Mouse (Mus musculus) retina, postnatal 7 days (tissue): ENCODE measurements around the gene Cyp1a2.

Source experiments
- DNase-seq: peaks from one replicate; pipeline ENCODE4 v3.0.0-alpha.2; 2012; ENCODE audit warnings: low read depth, low spot score

The Cyp1a2 gene

GRCm38 (mm10) chr9:57671500-57671899, 12.0 kb downstream of the Cyp1a2 start:
- DNase-seq = no peak

GRCm38 (mm10) chr9:57671037-57671436, 12.5 kb downstream of the Cyp1a2 start:
- DNase-seq = no peak

DNA sequence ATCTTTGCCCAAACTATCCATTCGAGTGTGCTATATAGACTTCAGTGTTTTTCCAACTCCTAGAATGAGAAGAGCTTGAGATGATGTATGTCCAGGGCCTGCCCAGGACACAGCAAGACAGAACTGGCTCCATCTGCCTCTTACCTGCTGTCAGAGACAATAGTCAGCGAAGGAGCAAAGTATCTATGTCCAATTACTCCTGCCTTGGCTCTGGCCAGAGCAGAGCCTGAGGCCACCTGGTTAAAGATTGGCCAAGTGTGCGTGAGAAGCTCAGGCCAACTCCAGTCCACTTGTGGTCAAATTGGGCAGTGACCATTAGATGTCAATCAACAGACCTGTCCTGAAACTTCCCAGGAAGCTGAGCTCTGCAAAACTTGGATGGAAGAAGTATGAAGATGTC, 13.9 kb downstream of the Cyp1a2 start:
- DNase-seq = no peak

DNA sequence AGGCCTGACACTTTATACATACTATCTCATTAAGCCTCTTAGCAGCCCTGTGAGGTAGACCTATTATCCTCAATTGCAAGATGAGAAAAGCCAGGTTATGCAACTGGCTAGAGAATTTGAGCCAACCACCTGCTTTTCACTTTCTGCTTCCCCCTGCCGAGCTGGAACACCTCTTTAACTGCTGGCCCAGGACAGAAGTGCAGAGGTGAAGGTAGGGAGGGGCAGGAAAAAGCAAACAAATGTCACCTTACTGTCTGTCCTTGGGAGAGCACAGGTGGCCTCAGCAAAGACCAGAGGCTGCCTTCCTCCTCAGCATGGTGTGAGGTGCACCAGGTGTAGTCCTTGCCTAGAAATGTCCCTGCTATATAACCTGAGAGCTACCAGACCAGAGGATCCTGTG, 15.2 kb downstream of the Cyp1a2 start:
- DNase-seq = no peak

- DNase-seq = no peak
Observed at GRCm38 (mm10) chr9:57667817-57668216, 15.7 kb downstream of the Cyp1a2 start.

DNA sequence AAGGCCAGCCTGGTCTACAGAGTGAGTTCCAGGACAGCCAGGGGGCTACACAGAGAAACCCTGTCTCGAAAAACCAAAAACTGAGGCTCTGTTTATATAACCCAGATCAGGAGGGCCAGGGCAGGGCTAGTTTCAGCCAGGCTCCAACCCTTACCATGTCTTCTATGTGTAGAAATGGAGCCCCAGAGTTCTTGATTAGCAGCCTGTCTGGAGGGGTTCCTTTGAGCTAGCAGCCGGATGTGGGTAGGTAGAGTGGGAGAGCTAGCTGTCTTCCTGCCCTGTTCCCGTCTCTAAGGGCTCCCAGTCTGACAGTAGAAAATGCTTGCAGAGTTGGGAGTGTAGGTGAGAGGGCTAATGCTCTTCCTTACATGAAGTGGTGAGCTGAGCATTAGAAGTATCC, 16.4 kb downstream of the Cyp1a2 start:
- DNase-seq = no peak

DNA sequence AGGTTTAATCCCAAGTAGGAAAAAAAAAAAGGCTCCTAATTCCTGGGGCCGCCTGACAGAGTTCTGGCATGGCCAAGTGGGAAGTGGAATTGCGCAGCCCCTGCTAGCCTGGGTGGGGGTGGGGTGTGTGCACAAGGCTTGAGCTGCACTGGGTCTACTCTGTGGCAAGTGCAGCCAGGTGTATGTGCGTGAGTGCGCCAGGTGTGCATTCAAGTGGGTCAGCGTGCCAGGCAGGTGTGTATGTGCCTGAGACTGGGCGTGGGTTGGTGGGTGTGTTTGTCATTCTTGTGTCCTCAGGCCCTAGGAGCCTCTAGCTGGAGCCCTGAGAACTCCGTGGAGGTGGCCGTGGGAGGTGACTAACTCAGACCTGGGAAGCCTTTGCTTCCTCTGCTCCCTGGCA, 17.0 kb downstream of the Cyp1a2 start:
- no peak for DNase-seq

DNA sequence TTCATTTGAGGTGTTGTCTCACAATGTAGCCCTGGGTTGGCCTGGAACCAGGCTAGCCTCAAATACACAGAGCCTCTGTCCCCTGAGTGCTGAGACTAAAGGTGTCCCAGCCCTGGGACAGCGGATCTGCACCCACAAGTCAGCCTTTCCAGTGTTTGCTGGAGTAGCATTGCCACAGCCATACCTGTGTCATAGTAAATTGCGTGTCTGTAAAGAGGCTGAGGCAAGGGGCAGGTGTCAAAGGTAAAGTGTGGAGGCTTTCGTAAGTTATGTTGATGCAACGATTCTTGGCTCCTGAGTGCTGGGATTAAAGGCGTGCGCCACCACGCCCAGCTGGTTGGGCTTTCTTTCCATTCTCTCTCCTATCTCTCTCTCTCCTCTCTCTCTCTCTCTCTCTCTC, 18.9 kb downstream of the Cyp1a2 start:
- no peak for DNase-seq

GRCm38 (mm10) chr9:57661552-57661951, 22.0 kb downstream of the Cyp1a2 start:
- DNase-seq = no peak

DNA sequence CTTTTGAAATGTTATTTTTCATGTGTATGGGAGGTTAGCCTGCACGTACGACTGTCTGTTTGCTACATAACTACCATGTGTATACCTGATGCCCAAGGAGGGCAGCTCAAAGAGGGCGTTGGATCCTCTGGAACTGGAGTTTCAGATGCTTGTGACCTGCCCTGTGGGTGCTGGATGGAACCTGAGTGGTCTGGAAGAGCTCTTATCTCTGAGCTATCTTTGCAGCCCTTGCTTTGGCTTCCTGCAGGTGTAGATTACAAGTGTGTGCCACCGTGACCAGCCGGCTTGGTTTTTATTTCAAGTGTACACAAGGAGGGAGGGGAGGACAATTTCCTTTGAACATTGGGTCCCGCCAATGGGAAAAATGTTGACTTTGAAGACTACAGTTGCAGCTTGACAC, 23.0 kb downstream of the Cyp1a2 start:
- DNase-seq = no peak

GRCm38 (mm10) chr9:57659774-57660173, 23.7 kb downstream of the Cyp1a2 start:
- DNase-seq = peak; percentile 73

- DNase-seq = no peak
Observed at GRCm38 (mm10) chr9:57658970-57659369, 24.5 kb downstream of the Cyp1a2 start.

DNA sequence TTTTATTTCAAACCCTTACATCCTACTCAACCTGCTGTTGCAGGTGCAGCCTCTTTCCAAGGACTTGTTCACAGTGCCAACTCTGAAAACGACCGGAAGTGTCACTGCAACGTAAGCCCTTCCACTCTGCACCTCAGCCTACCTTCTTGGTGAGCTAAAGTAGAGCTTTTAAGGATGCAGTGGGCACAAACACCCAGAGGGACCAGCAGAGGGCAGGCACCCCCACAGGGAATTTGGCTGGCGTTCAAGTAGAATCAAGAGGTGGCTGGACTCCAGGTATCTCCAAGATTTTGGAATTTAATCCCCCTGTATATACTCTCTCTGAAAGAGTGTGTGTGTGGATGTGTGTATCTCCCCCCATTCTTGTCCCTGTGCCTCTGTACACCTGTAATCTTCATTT, 25.7 kb downstream of the Cyp1a2 start:
- no peak for DNase-seq

GRCm38 (mm10) chr9:57656631-57657350, 26.7 kb downstream of the Cyp1a2 start:
- DNase-seq = no peak

- DNase-seq = peak; percentile 95
Observed at GRCm38 (mm10) chr9:57655749-57656148, 27.8 kb downstream of the Cyp1a2 start.

- DNase-seq = no peak
Observed at GRCm38 (mm10) chr9:57654966-57655365, 28.5 kb downstream of the Cyp1a2 start.

DNA sequence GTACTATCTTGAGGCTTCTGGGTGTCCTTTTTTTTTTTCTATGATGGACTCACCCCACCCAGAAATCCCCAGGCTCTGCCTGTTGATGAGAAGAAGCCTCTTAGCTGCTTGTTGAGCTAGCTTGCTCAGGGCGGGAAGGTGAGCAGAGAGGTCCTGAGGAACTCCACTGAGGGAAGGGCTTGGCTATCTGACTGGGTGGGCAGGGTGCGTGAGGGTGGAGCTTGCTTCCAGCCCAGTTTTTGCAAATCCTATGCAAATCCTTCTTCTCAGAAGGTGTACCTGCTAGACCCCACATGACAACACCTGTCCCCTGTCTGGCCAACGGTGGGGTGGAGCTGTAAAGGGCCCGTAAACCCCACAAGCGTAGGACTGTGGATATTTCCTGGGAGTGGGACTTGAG, 30.2 kb downstream of the Cyp1a2 start, which contains the start of gene Csk:
Gene Csk, minus strand, starts transcription at position 349 of the 400 bp plus-strand sequence.
- DNase-seq = no peak

DNA sequence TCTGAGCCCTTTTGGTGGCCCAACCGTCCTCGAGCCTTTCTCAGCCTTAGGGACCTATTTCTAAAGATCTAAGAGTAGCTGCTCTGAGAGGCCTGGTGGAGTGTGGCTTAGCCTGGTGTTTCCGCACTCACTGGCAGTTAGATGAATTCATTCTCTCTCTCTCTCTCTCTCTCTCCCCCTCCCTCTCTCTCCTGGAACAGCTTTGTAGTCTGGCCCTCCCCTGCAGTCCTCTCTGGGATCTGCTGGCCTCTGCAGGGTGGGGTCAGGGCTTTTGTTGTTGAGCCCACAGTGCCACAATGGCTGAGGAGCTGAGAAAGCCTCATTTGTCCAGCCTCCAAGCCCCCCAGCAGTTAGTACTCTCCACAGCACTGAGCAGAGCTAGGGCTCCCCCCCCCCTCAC, 30.6 kb downstream of the Cyp1a2 start:
- no peak for DNase-seq

GRCm38 (mm10) chr9:57652351-57652750, 31.2 kb downstream of the Cyp1a2 start:
- no peak for DNase-seq

DNA sequence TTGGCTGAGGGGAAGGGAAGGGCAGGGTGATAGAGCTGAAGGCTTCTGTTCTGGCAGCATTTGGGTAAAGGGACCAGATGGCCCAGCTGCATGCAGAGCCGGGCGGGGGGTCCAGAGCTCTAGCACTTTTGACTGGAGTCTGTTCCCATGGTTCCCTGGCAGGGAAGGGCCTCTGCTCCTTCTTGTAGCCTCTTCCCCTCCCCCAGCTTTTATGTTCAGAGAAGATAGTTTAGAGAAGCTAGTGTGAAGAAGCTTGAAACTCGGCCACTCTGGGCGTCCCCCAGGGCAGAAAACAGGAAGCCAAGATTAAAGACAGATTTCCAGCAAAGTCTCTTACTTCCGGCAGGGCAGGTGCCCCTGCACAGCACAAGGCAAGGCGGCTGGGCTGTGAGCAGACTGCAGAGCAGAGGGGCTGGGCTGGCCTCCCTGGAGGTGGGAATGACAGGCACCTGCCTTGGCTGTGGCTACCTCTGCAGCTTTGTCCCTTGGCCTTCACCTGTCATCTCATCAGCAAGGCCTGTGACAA, 32.7 kb downstream of the Cyp1a2 start:
- no peak for DNase-seq

- DNase-seq = no peak
Observed at GRCm38 (mm10) chr9:57650130-57650785, 33.2 kb downstream of the Cyp1a2 start.

DNA sequence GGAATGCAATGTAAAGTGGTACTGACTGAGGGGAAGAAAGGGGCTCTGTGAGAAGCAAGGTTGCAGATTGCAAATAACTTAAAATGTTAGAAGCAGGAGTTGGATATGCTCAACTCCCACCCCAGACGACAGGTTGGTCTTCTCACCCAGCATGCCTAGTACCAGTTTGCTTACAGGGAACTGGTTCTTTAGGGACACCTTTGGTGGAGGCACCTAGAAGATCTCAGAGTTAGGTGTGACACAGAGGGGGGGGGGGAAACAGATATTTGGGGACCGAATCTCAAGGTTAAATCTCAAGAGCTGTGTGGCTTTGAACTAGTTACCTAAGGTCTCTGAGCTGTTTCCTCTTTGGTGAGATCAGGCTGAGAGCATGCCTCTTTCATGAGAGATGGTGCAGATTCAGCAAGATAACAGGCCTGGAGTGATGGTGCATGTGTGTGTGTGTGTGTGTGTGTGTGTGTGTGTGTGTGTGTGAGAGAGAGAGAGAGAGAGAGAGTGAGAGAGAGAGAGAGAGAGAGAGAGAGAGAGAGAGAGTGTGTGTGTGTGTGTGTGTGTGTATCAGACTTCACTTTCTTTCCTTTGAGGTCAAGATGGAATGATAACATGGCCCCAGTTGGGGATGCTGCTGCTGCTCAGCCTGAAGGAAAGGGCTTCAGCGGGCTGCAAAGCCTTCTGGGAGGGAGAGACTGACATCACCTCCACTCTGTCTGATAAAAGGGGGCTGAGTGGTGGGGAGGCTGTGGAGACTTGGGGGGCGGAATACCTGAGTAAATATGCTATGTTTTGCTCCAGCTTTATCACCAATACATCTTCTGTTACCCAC, 36.0 kb downstream of the Cyp1a2 start:
- DNase-seq = no peak
